Mouse (Mus musculus): ENCODE data around the gene Aldh8a1.

GRCm38 (mm10) chr10:21364946-21365345 lies 12.1 kb upstream of the Aldh8a1 start:
- TF ChIP-seq CTCF (IDR thresholded peaks at IDR 0.05; ENCODE audit: control insufficient read depth, insufficient read depth, insufficient read length), result no peak
- TF ChIP-seq USF1 (IDR thresholded peaks at IDR 0.05; ENCODE audit: low read depth), result no peak
